Mouse (Mus musculus): ENCODE data around the gene Shc1. TPM values are rescaled to one million over a fixed set of nuclear protein-coding genes. Genes with fewer than 3 reads are reported as not detected.
A peak's percentile ranks its signal among the peaks of the same experiment; 100 is the strongest.
"Not testable (repeated sequence)": the region's sequence is repeated elsewhere in the genome, so short reads cannot be mapped to it uniquely, and the experiment has no call there.

Gene Shc1
- total RNA-seq, 2 experiments from 2014 or later = 59.1 to 62.1 TPM

DNA sequence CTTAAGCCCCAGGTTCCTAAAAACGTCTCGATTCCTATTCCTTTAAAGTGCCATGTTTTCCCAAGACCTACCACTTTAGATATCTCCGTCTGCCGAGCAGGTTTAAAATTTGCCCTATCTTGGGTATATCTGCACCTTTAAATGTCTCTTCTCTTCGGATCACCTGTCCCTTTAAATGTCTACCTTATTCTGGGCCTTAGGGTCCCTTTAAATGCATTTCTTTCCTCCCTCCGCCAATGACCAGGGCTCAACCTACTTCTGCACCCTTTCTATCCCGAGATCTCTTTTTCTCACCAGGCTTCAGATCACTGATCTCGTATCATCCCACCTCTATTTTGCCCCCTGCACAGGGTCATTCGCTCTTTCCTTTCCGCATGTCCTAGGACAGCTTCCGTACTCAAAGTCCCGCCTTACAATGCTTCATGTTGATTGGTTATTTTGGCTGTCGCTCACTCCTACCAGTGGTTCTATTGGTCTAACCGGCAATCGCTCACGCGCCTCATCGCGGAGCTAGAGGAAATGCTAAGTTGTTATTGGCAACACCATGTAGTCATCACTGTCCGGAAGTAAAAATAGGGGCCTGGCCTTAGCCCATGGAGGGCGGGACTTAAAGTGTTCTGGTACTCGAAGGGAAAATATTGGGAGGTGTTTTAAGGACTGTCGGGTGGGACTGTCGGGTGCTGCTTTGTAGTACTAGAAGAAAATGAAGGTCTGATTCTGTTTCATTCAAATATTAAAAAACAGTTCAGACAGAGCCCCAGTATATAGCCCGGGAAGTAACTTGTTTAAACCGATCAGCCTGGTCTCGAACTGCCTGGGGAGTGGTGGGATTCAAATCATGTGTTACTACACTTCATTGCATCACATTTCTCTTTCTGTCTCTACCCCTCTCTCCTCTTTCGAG lies 6.5 kb upstream of the Shc1 start, which contains the start of gene Flad1:
TSS of gene Flad1 (minus strand) at position 381 of the 904 bp plus-strand sequence.
- DNase-seq = peak; percentile 100
- intact Hi-C loops (cut with DNase I) = loop anchor here (1.0 to 2.0 kb wide), 2 partner anchors 17 to 33 kb away; partner anchors contain the start of gene Zbtb7b

DNA sequence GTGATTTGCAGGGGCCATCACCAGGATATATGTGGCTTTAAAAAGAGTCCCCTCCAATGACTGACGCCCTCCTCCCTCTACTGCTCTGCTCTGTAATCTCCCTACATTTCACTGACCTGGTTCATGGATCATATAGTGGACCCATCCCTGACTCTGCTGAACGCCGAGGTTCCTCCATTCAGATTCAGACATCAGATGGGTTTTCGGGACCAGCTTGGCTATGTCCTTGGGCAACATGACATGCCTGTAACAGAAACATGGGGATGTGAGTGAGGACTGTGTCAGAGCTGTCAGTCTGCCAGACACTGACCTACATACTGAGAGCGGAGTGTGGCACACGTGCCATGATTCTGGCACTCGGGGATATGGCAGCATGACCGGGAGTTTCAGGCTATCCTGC lies 2.1 kb upstream of the Shc1 start:
- intact Hi-C loops (cut with DNase I) = no loop called here
- DNase-seq = no peak

DNA sequence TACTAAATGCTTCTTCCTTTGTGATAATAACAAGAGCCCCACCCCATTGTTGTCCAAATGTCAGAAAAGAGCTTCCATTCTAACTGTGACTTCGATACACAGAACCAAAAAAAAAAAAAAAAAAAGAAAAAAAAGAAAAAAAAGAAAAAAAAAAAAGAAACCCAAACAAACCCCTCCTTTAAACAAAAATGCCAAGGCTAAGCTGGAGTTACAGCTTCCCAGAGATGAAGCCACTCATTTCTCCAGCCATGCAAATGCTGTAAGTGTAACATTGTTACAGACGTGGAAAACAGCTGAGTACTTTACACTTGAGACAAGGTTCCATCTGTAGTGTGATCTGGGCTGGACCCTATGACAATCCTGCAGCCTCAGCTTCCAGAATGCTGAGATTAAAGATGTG lies 1.1 kb upstream of the Shc1 start:
- intact Hi-C loops (cut with DNase I) = no loop called here
- no peak for DNase-seq

DNA sequence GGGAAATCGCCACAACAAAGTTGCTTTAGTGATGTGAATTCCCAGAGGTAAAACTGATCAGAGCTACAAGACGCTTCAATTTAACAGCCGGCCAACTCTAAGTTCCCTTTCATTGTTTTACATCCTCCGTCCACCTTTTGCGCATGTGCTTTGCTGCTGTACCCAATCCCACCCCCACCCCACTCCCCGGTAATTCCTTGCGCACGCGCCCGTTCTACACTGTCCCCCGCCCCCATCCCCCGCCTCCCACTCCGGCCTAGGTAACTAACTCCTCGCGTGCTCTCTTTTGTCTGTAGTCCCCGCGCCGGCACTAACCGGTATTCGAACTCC lies 438 bp upstream of the Shc1 start:
- no peak for DNase-seq
- intact Hi-C loops (cut with DNase I) = loop anchor here (2.0 kb wide), 1 partner anchor 23 kb away; the partner anchor contains the start of gene Zbtb7b

DNA sequence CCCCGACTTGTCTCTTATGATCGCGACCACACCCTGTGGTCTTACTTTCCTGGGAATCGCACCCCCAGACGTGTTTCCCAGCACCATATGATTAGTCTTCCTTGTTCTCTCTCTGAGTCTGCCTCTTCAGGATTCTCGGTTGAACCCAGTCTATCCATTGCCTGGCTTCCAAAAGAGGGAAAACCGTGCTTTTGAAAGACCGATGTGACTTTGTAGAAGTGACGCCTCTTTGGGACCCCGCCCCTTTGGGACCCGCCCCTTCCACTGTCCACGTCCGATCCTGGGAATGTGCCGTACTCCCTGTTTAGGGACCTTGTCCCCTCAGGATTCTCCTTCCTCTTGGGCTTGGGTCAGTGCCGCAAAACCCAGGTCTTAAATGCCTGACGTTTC lies 613 bp downstream of the Shc1 start:
- DNase-seq = peak; percentile 86 to 90
- intact Hi-C loops (cut with DNase I) = loop anchor here (2.0 kb wide), 1 partner anchor 24 kb away; the partner anchor contains the start of gene Zbtb7b

- intact Hi-C loops (cut with DNase I) = loop anchor here (2.0 kb wide), 1 partner anchor 25 kb away; the partner anchor contains the start of gene Zbtb7b
- DNase-seq = peak; percentile 78 to 80
Measured at GRCm38 (mm10) chr3:89419571-89419970, 1.3 kb downstream of the Shc1 start.

GRCm38 (mm10) chr3:89419981-89420380 lies 1.7 kb downstream of the Shc1 start:
- intact Hi-C loops (cut with DNase I) = loop anchor here (2.0 kb wide), 1 partner anchor 25 kb away; the partner anchor contains the start of gene Zbtb7b

GRCm38 (mm10) chr3:89420421-89420820 lies 2.2 kb downstream of the Shc1 start:
- no peak for DNase-seq
- intact Hi-C loops (cut with DNase I) = no loop called here

More at GRCm38 (mm10) chr3:89419981-89420380, 1.7 kb downstream of the Shc1 start:
- DNase-seq = no peak

DNA sequence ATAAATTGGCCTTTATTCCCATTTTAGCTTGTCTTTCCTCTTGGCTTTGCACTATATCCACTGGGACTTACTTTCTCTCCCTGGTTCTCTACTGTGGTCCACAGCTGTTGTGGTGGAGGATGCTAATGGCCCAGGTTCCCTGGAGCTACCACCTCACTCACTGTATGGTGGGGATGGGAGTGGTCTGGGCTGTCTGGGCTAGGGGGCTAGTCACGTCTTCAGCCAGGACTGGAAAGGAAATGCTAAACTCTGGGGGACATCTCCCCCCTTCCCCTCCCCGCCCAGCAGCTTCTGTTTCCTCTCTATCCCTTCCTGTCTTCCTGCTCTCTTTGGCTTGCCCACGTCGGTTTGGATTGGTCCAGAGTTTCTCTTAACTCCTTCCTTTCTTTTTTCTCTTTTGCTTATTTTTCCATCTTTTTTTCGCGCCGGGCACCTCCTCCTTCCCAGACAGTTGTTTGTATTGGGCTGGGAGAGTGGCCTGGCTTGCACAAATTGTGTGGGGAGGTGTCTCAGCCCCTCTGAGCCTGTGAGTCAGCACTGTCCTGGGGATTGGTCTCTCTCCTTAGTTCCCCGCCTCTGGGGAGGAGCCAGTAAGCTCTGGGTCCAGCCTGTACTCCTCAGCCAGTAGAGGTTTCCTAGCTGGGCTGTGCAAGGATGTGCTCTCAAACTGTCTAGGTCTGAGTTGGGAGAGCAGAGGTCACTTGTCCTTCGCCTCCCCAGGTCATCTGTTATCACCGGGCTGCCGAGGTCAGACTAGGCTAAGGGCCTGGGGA lies 2.9 kb downstream of the Shc1 start:
- intact Hi-C loops (cut with DNase I) = no loop called here
- DNase-seq = peak; percentile 88 to 90

DNA sequence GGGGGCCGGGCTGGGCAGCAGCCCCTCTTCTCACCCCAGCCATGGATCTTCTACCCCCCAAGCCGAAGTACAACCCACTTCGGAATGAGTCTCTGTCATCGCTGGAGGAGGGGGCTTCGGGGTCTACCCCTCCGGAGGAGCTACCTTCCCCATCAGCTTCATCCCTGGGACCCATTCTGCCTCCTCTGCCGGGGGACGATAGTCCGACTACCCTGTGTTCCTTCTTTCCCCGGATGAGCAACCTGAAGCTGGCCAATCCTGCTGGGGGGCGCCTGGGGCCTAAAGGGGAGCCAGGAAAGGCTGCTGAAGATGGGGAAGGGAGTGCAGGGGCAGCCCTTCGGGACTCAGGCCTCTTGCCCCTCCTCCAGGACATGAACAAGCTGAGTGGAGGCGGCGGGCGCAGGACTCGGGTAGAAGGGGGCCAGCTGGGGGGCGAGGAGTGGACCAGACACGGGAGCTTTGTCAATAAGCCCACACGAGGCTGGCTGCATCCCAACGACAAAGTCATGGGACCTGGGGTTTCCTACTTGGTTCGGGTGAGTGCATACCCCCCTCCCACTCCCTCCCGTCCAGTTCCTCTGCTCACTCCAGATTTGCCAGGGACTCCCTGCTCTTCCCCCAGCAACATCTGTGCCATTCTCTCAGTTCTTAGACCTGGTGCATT lies 3.7 kb downstream of the Shc1 start:
- DNase-seq = peak; percentile 43 to 50
- intact Hi-C loops (cut with DNase I) = no loop called here

DNA sequence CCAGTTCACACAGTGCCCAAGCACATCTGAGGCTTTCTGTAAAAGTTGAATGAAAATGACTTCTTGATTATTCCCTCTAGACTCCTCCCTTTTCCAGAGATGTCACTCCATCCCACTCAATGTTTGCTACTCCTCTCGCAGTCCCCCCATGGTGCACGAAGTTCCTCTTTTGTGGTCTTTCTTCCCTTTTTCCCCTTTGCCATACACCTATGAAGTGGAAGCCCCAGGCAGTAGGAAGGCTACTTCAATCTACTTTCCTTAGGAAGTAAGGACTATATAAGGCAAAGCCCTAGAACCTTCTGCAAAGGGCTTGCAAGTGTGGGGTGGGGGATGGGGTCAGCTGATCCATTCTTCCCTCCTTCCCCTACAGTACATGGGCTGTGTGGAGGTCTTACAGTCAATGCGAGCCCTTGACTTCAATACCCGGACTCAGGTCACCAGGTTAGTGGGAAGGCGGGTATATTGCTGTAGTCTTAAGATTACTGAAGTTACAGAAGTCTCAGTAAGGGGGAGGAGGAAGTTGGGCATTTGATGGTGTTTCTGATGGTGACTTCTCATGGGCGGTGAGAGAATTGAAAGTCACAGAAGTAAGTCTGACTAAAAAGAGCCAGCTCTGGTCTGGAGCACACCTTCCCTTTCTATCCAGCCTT lies 4.4 kb downstream of the Shc1 start:
- intact Hi-C loops (cut with DNase I) = no loop called here
- DNase-seq = no peak

- DNase-seq = no peak
- intact Hi-C loops (cut with DNase I) = no loop called here
Measured at GRCm38 (mm10) chr3:89424416-89425140, 6.3 kb downstream of the Shc1 start.

- intact Hi-C loops (cut with DNase I) = no loop called here
- DNase-seq = no peak
Measured at GRCm38 (mm10) chr3:89425141-89425525, 6.9 kb downstream of the Shc1 start.

GRCm38 (mm10) chr3:89425876-89426275 lies 7.6 kb downstream of the Shc1 start:
- intact Hi-C loops (cut with DNase I) = no loop called here
- no peak for DNase-seq

- DNase-seq; intact Hi-C loops (cut with DNase I): not testable (repeated sequence)
Measured at GRCm38 (mm10) chr3:89429021-89429420, 10.8 kb downstream of the Shc1 start.

- intact Hi-C loops (cut with DNase I) = no loop called here
- DNase-seq = peak; percentile 96
Measured at GRCm38 (mm10) chr3:89430171-89431159, 12.2 kb downstream of the Shc1 start, which contains the start of gene Pygo2. Pygo2 (plus strand) TSS chr3:89430214.

DNA sequence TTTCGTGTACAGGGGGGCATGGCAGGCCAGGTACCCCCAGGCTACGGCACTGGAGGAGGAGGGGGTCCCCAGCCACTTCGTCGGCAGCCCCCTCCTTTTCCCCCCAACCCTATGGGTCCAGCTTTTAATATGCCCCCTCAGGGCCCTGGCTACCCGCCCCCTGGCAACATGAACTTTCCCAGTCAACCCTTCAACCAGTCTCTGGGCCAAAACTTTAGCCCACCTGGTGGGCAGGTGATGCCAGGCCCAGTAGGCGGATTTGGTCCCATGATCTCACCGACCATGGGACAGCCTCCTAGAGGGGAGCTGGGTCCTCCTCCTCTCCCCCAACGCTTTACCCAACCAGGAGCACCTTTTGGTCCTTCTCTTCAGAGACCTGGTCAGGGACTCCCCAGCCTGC lies 14.4 kb downstream of the Shc1 start:
- intact Hi-C loops (cut with DNase I) = no loop called here
- no peak for DNase-seq

DNA sequence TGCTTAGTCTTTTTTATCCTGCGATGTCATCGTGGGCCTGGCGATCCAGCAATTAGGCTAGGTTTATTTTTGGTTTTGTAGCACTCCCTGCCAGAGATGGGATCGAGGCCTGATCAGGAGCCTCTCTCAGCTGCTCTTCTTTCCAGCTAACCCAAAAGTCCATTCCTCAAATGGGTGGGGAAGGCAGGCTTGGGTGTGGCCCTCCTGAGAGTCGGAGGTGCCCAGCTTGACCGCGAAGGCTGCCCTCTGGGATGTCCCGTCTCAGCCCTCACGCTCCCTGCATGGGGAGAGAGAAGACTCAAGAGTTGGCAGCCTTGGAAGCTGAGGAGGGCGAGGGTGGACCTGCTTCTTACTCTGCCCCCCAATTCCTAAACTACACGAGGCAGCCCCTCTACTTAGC lies 16.3 kb downstream of the Shc1 start:
- intact Hi-C loops (cut with DNase I) = no loop called here
- no peak for DNase-seq

Measured in heart, postnatal 10 days (tissue).